ENCODE assay signal across 1 mouse cellular context in genomic region chr11:102179836-102180235, GRCm38 (mm10).
TF ChIP-seq lines count a peak whose summit lies in the region.

No protein-coding gene starts in this region.

TF ChIP-seq in MEL, 35 proteins besides CTCF, POLR2A, EP300 and RAD21:
- no peak for TF ChIP-seq JUND (IDR thresholded peaks at IDR 0.05; ENCODE audit: low read depth, low read length)
- TF ChIP-seq ZKSCAN1 (IDR thresholded peaks at IDR 0.05; ENCODE audit: low read depth, low read length): 0 out of 2 replicates have a peak, but pooled peaks have one; percentile 16
